Mouse (Mus musculus): ENCODE data around the gene Mfap5. TPM values are rescaled to one million over a fixed set of nuclear protein-coding genes. Genes with fewer than 3 reads are reported as not detected.

Mfap5 gene
- polyA plus RNA-seq, 1 experiment = 6.5 TPM

DNA sequence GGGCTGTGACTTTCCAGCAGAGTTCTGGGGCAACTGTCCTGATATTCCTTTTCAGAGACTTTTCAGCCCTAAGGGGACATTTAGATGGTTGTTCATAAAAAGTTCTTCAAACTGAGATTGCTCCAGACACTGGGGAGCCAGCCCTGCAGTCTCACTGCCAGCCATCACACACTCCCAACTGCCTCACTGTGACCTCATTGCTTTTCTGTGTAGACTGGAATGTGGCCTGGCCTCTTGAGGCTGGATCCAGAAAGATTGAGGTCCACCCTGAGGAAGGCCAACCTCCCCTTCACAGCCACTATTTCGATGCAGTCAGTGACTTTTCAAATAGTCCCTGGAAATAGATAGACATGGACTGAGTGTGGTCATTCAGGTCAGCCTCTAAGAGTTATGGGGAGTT lies 12.0 kb downstream of the Mfap5 start:
- no peak overlapping the region for H3K4me3 ChIP-seq (ENCODE audit: control insufficient read depth, low read depth, low read length)
- no peak overlapping the region for H3K27ac ChIP-seq (ENCODE audit: control insufficient read depth, insufficient read depth, low read depth, low read length)
- H3K27me3 ChIP-seq (ENCODE audit: control insufficient read depth, insufficient read depth, low read length) = no peaks in the 10 kb centered on the region
- TF ChIP-seq POLR2A (IDR thresholded peaks at IDR 0.05; ENCODE audit: control insufficient read depth, low read depth, low read length) (no peak), CTCF (IDR thresholded peaks at IDR 0.05; ENCODE audit: control insufficient read depth, insufficient read depth, insufficient replicate concordance, low read depth, low read length) (no peak)
- no peaks in the 10 kb centered on the region for H3K36me3 ChIP-seq (ENCODE audit: control insufficient read depth, insufficient read depth, low read length)
- H3K4me1 ChIP-seq (ENCODE audit: control insufficient read depth, insufficient read depth, low read length) = peaks cover 4% of the 10 kb centered on the region

- H3K27ac ChIP-seq (ENCODE audit: control insufficient read depth, insufficient read depth, low read depth, low read length) = no peak overlapping the region
- no peaks in the 10 kb centered on the region for H3K27me3 ChIP-seq (ENCODE audit: control insufficient read depth, insufficient read depth, low read length)
- H3K36me3 ChIP-seq (ENCODE audit: control insufficient read depth, insufficient read depth, low read length) = no peaks in the 10 kb centered on the region
- no peak overlapping the region for H3K4me3 ChIP-seq (ENCODE audit: control insufficient read depth, low read depth, low read length)
- H3K4me1 ChIP-seq (ENCODE audit: control insufficient read depth, insufficient read depth, low read length) = peaks cover 8% of the 10 kb centered on the region
- no peak for TF ChIP-seq CTCF (IDR thresholded peaks at IDR 0.05; ENCODE audit: control insufficient read depth, insufficient read depth, insufficient replicate concordance, low read depth, low read length)
- no peak for TF ChIP-seq POLR2A (IDR thresholded peaks at IDR 0.05; ENCODE audit: control insufficient read depth, low read depth, low read length)
Observed at GRCm38 (mm10) chr6:122519384-122519783, 13.7 kb downstream of the Mfap5 start.

- no peaks in the 10 kb centered on the region for H3K36me3 ChIP-seq (ENCODE audit: control insufficient read depth, insufficient read depth, low read length)
- peak overlapping the region; percentile 65 for H3K4me3 ChIP-seq (ENCODE audit: control insufficient read depth, low read depth, low read length)
- no peaks in the 10 kb centered on the region for H3K27me3 ChIP-seq (ENCODE audit: control insufficient read depth, insufficient read depth, low read length)
- no peak for TF ChIP-seq POLR2A (IDR thresholded peaks at IDR 0.05; ENCODE audit: control insufficient read depth, low read depth, low read length)
- TF ChIP-seq CTCF (IDR thresholded peaks at IDR 0.05; ENCODE audit: control insufficient read depth, insufficient read depth, insufficient replicate concordance, low read depth, low read length) = no peak
- H3K4me1 ChIP-seq (ENCODE audit: control insufficient read depth, insufficient read depth, low read length) = peaks cover 10% of the 10 kb centered on the region
- peak overlapping the region; percentile 55; the same call in 1 of the 2 replicates for H3K27ac ChIP-seq (ENCODE audit: control insufficient read depth, insufficient read depth, low read depth, low read length)
Observed at GRCm38 (mm10) chr6:122522595-122522994, 16.9 kb downstream of the Mfap5 start.

GRCm38 (mm10) chr6:122523289-122523688 lies 17.6 kb downstream of the Mfap5 start:
- peaks cover 13% of the 10 kb centered on the region for H3K4me1 ChIP-seq (ENCODE audit: control insufficient read depth, insufficient read depth, low read length)
- peak overlapping the region; percentile 55; the same call in 1 of the 2 replicates for H3K27ac ChIP-seq (ENCODE audit: control insufficient read depth, insufficient read depth, low read depth, low read length)
- H3K4me3 ChIP-seq (ENCODE audit: control insufficient read depth, low read depth, low read length) = peak overlapping the region; percentile 65; the same call in 1 of the 2 replicates
- H3K27me3 ChIP-seq (ENCODE audit: control insufficient read depth, insufficient read depth, low read length) = no peaks in the 10 kb centered on the region
- no peaks in the 10 kb centered on the region for H3K36me3 ChIP-seq (ENCODE audit: control insufficient read depth, insufficient read depth, low read length)
- no peak for TF ChIP-seq POLR2A (IDR thresholded peaks at IDR 0.05; ENCODE audit: control insufficient read depth, low read depth, low read length)
- TF ChIP-seq CTCF (IDR thresholded peaks at IDR 0.05; ENCODE audit: control insufficient read depth, insufficient read depth, insufficient replicate concordance, low read depth, low read length) = peak; percentile 47; the same call in 1 of the 2 replicates

GRCm38 (mm10) chr6:122527596-122527995 lies 22.0 kb downstream of the Mfap5 start:
- Histone ChIP-seq H3K27ac (ENCODE audit: control insufficient read depth, insufficient read depth, low read depth, low read length) (no peak overlapping the region), H3K4me3 (ENCODE audit: control insufficient read depth, low read depth, low read length) (no peak overlapping the region), H3K27me3 (ENCODE audit: control insufficient read depth, insufficient read depth, low read length) (no peaks in the 10 kb centered on the region), H3K4me1 (ENCODE audit: control insufficient read depth, insufficient read depth, low read length) (peaks cover 10% of the 10 kb centered on the region), H3K36me3 (ENCODE audit: control insufficient read depth, insufficient read depth, low read length) (no peaks in the 10 kb centered on the region)
- TF ChIP-seq POLR2A (IDR thresholded peaks at IDR 0.05; ENCODE audit: control insufficient read depth, low read depth, low read length) = no peak

- Histone ChIP-seq H3K27me3 (ENCODE audit: control insufficient read depth, insufficient read depth, low read length) (no peaks in the 10 kb centered on the region), H3K36me3 (ENCODE audit: control insufficient read depth, insufficient read depth, low read length) (no peaks in the 10 kb centered on the region), H3K27ac (ENCODE audit: control insufficient read depth, insufficient read depth, low read depth, low read length) (no peak overlapping the region), H3K4me1 (ENCODE audit: control insufficient read depth, insufficient read depth, low read length) (peaks cover 10% of the 10 kb centered on the region), H3K4me3 (ENCODE audit: control insufficient read depth, low read depth, low read length) (peak overlapping the region; percentile 8; the same call in 1 of the 2 replicates)
- TF ChIP-seq CTCF (IDR thresholded peaks at IDR 0.05; ENCODE audit: control insufficient read depth, insufficient read depth, insufficient replicate concordance, low read depth, low read length) = no peak
Observed at GRCm38 (mm10) chr6:122528136-122528535, 22.5 kb downstream of the Mfap5 start.

DNA sequence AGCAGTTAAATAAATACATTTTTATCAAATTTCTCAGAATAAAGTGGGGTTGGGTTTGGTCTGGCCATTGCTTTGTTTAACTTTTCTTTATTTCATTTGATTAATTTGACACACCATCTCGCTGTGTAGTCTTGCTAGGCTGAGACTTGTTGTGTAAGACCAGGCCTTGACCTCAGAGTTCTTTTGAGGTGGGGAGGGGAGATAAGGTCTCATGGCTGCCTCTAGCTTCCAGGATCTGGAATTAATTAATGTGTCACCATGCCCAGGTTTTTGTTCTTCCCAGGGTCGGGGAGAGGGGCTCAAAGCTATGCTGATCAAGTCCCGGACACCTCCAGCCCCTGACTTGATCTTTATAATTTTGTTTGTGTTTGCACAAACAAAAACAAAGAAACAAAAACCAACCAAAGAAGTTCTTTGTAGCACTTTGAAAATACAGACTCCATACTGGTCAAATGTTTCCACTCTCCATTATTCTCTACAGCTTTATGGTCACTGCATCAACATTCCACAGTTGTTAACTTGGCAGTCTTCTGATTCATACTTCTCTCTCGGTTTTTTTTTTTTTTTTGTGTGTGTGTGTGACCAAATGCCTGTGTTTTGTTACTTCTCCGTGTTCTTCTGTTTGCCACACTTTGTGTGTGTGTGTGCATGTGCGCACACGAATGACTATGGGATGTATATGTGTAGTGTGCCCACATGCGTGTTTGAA lies 26.0 kb downstream of the Mfap5 start:
- no peak overlapping the region for H3K4me3 ChIP-seq (ENCODE audit: control insufficient read depth, low read depth, low read length)
- no peak overlapping the region for H3K27ac ChIP-seq (ENCODE audit: control insufficient read depth, insufficient read depth, low read depth, low read length)

More for the DNA sequence above, 26.0 kb downstream of the Mfap5 start:
- Histone ChIP-seq H3K36me3 (ENCODE audit: control insufficient read depth, insufficient read depth, low read length) (no peaks in the 10 kb centered on the region), H3K27me3 (ENCODE audit: control insufficient read depth, insufficient read depth, low read length) (no peaks in the 10 kb centered on the region), H3K4me1 (ENCODE audit: control insufficient read depth, insufficient read depth, low read length) (peaks cover 8% of the 10 kb centered on the region)
- no peak for TF ChIP-seq CTCF (IDR thresholded peaks at IDR 0.05; ENCODE audit: control insufficient read depth, insufficient read depth, insufficient replicate concordance, low read depth, low read length)
- no peak for TF ChIP-seq POLR2A (IDR thresholded peaks at IDR 0.05; ENCODE audit: control insufficient read depth, low read depth, low read length)

Data from testis, adult 2 months (tissue).